Mouse (Mus musculus) midbrain, postnatal 0 days (tissue): Measurements from ENCODE around the gene Nudt22. TPM values are rescaled to one million over a fixed set of nuclear protein-coding genes. Genes with fewer than 3 reads are reported as not detected.
"Not testable (repeated sequence)": the region's sequence is repeated elsewhere in the genome, so short reads cannot be mapped to it uniquely, and the experiment has no call there.

Experiments used
- ATAC-seq: fragments of 200-750 bp; cut with Nextera tagmentation; 2 replicates; pipeline ENCODE4 v1.8.0; 2017; ENCODE audit warnings: moderate number of reproducible peaks, mild to moderate bottlenecking, moderate TSS enrichment, moderate library complexity; ENCODE audit not compliant: low FRiP score
- DNase-seq: peaks from one replicate; pipeline ENCODE4 v3.0.0-alpha.2; 2015; ENCODE audit warnings: low spot score
- H3K27ac ChIP-seq: fragments of 300-500 bp; sonication (generic); 2 replicates; pipeline ENCODE4 v1.5.1; 2014; ENCODE audit warnings: low read depth, mild to moderate bottlenecking, low read length, mixed read lengths
- H3K27me3 ChIP-seq: fragments of 300-500 bp; sonication (generic); 2 replicates; pipeline ENCODE4 v1.6.1; 2014; ENCODE audit warnings: low read length, control low read depth, mixed read lengths; ENCODE audit not compliant: insufficient read depth
- H3K36me3 ChIP-seq: fragments of 300-500 bp; sonication (generic); 2 replicates; pipeline ENCODE4 v1.6.1; 2014; ENCODE audit warnings: low read length, control low read depth, mixed read lengths; ENCODE audit not compliant: insufficient read depth
- H3K4me1 ChIP-seq: fragments of 300-500 bp; sonication (generic); 2 replicates; pipeline ENCODE4 v1.6.1; 2014; ENCODE audit warnings: mild to moderate bottlenecking, control low read depth, antibody characterized with exemption, low read length, mixed read lengths; ENCODE audit not compliant: insufficient read depth
- H3K4me2 ChIP-seq: fragments of 300-500 bp; sonication (generic); 2 replicates; pipeline ENCODE4 v1.6.1; 2014; ENCODE audit warnings: low read depth, mild to moderate bottlenecking, low read length, mixed read lengths; ENCODE audit not compliant: poor library complexity, severe bottlenecking
- H3K4me3 ChIP-seq: fragments of 300-500 bp; sonication (generic); 2 replicates; pipeline ENCODE4 v1.5.1; 2014; ENCODE audit warnings: low read depth, mild to moderate bottlenecking, low read length, moderate library complexity
- H3K9ac ChIP-seq: fragments of 300-500 bp; sonication (generic); replicated peaks from 2 replicates; pipeline ENCODE4 v1.6.1; 2014; ENCODE audit warnings: mild to moderate bottlenecking, low read length, moderate library complexity, mixed read lengths; ENCODE audit not compliant: poor library complexity, severe bottlenecking
- H3K9me3 ChIP-seq: fragments of 300-500 bp; sonication (generic); 2 replicates; pipeline ENCODE4 v1.6.1; 2016; ENCODE audit warnings: low read length, control low read depth
- CTCF ChIP-seq: IDR thresholded peaks from 2 replicates; pipeline ENCODE4 v1.5.1; 2016; ENCODE audit warnings: antibody characterized with exemption, mild to moderate bottlenecking
- WGBS: fragments of 180-500 bp; shearing (Covaris S2); extraction: QIAGEN DNeasy Blood & Tissue Kit; methylation state at CpG from one replicate; pipeline ENCODE4 v1.1.7; 2014; 5-methylcytosine and 5-hydroxymethylcytosine counted together
- polyA plus RNA-seq: library from polyadenylated mRNA; unstranded; fragments of >200 nt; fragmentation: Nextera tagmentation; extraction: Ambion mirVana; gene quantifications from 2 replicates; pipeline ENCODE4 v1.2.1, GENCODE M21; 2015
- total RNA-seq: library from RNA; depleted of rRNA; stranded (reverse); fragments of >200 nt; gene quantifications from 2 replicates; pipeline ENCODE4 v1.2.3, GENCODE M21; 2014

Nudt22 gene
- total and polyA plus RNA-seq, 2 experiments from 2014 or later, result 17.8 to 19.6 TPM

GRCm38 (mm10) chr19:6993011-6993770 lies 2.7 kb downstream of the Nudt22 start:
- Histone ChIP-seq H3K4me3 (peak overlapping the region; percentile 44), H3K9me3 (no peaks in the 10 kb centered on the region), H3K4me2 (peak overlapping the region; percentile 92), H3K9ac (peak overlapping the region; percentile 37; the same call in 1 of the 2 replicates), H3K27ac (peak overlapping the region; percentile 12; the same call in 1 of the 2 replicates), H3K27me3 (no peaks in the 10 kb centered on the region), H3K4me1 (peaks cover 21% of the 10 kb centered on the region; the same call in 1 of the 2 replicates), H3K36me3 (no peaks in the 10 kb centered on the region)
- DNase-seq (no peak), ATAC-seq (peak; percentile 4; the same call in 1 of the 2 replicates)
- TF ChIP-seq CTCF, result no peak; the same call in 1 of the 2 replicates
- WGBS, result 63% methylated on average over 14 of the region's 14 CpGs

GRCm38 (mm10) chr19:6992011-6992858 lies 3.7 kb downstream of the Nudt22 start, which contains the start of gene Dnajc4:
Gene Dnajc4 (minus strand): TSS chr19:6992572.
- ATAC-seq, result peak; percentile 93
- peak within 1 kb of the TSS; percentile 51 for H3K27ac ChIP-seq
- peak within 1 kb of the TSS; percentile 44 for H3K4me3 ChIP-seq
- H3K4me2 ChIP-seq, result peak within 1 kb of the TSS; percentile 92
- peak; percentile 44; the same call in 1 of the 2 replicates for TF ChIP-seq CTCF
- WGBS, result 2% methylated on average over 37 of the region's 37 CpGs
- DNase-seq, result peak; percentile 98
- no peaks in the 10 kb centered on the region for H3K36me3 ChIP-seq
- H3K9me3 ChIP-seq, result no peaks in the 10 kb centered on the region
- no peaks in the 10 kb centered on the region for H3K27me3 ChIP-seq
- peak within 1 kb of the TSS; percentile 66 for H3K9ac ChIP-seq
- H3K4me1 ChIP-seq, result peaks cover 25% of the 10 kb centered on the region

- H3K4me2 ChIP-seq, H3K27ac ChIP-seq, H3K4me3 ChIP-seq, DNase-seq, H3K9ac ChIP-seq, H3K27me3 ChIP-seq, H3K9me3 ChIP-seq, ATAC-seq, H3K36me3 ChIP-seq: not testable (repeated sequence)
- peaks cover 24% of the 10 kb centered on the region for H3K4me1 ChIP-seq
- WGBS, result 95% methylated on average over 6 of the region's 6 CpGs
Measured at GRCm38 (mm10) chr19:6991166-6991565, 4.8 kb downstream of the Nudt22 start.

- Histone ChIP-seq H3K4me1 (peaks cover 26% of the 10 kb centered on the region), H3K4me2 (no peak overlapping the region), H3K27me3 (no peaks in the 10 kb centered on the region), H3K9me3 (no peaks in the 10 kb centered on the region), H3K9ac (no peak overlapping the region), H3K4me3 (no peak overlapping the region), H3K36me3 (no peaks in the 10 kb centered on the region), H3K27ac (no peak overlapping the region)
- 88% methylated on average over 6 of the region's 6 CpGs for WGBS
- TF ChIP-seq CTCF, result no peak
- DNase-seq (no peak), ATAC-seq (no peak)
Measured at GRCm38 (mm10) chr19:6990712-6991111, 5.2 kb downstream of the Nudt22 start.

- ATAC-seq (no peak), DNase-seq (no peak)
- Histone ChIP-seq H3K4me1 (peaks cover 15% of the 10 kb centered on the region), H3K9me3 (no peaks in the 10 kb centered on the region), H3K4me3 (no peak overlapping the region), H3K27me3 (no peaks in the 10 kb centered on the region), H3K4me2 (no peak overlapping the region), H3K9ac (no peak overlapping the region), H3K27ac (no peak overlapping the region), H3K36me3 (0 out of 2 replicates have a peak, but pooled peaks cover 9% of the 10 kb centered on the region)
- whole genome bisulfite sequencing, result 87% methylated on average over 8 of the region's 8 CpGs
- no peak for TF ChIP-seq CTCF
Measured at GRCm38 (mm10) chr19:6989251-6989650, 6.7 kb downstream of the Nudt22 start.
